Mouse (Mus musculus) megakaryocyte, embryonic 14.5 days (primary cell): ENCODE measurements around the gene Mat2a. TPM values are rescaled to one million over a fixed set of nuclear protein-coding genes. Genes with fewer than 3 reads are reported as not detected.
A peak's percentile ranks its signal among the peaks of the same experiment; 100 is the strongest.

Source experiments
- H3K27me3 ChIP-seq: replicated peaks from 2 replicates; pipeline ENCODE3; 2012; ENCODE audit warnings: inconsistent platforms
- H3K36me3 ChIP-seq: replicated peaks from 2 replicates; pipeline ENCODE3; 2012; ENCODE audit warnings: low read length, inconsistent platforms, mixed read lengths
- H3K4me1 ChIP-seq: 2 replicates; pipeline ENCODE4 v1.6.1; 2012; ENCODE audit warnings: inconsistent platforms
- H3K4me3 ChIP-seq: replicated peaks from 2 replicates; pipeline ENCODE3; 2012; ENCODE audit warnings: moderate library complexity, mild to moderate bottlenecking, inconsistent platforms
- H3K9me3 ChIP-seq: 2 replicates; pipeline ENCODE4 v1.6.1; 2012; ENCODE audit warnings: inconsistent platforms
- FLI1 ChIP-seq: IDR thresholded peaks from 2 replicates; pipeline ENCODE4 v1.6.1; 2012; ENCODE audit warnings: low read length, inconsistent platforms, mixed read lengths
- GATA1 ChIP-seq: IDR thresholded peaks from 3 replicates; pipeline ENCODE4 v1.6.1; 2012; ENCODE audit warnings: mixed read lengths, low read length, inconsistent platforms, borderline replicate concordance
- polyA plus RNA-seq: library from polyadenylated mRNA; stranded (reverse); fragments of >175 nt; gene quantifications from 2 replicates; pipeline ENCODE4 v1.2.3, GENCODE M21; 2012; ENCODE audit warnings: low replicate concordance; ENCODE audit not compliant: insufficient read depth

Gene Mat2a
- polyA plus RNA-seq, 1 experiment, result 17.1 TPM

DNA sequence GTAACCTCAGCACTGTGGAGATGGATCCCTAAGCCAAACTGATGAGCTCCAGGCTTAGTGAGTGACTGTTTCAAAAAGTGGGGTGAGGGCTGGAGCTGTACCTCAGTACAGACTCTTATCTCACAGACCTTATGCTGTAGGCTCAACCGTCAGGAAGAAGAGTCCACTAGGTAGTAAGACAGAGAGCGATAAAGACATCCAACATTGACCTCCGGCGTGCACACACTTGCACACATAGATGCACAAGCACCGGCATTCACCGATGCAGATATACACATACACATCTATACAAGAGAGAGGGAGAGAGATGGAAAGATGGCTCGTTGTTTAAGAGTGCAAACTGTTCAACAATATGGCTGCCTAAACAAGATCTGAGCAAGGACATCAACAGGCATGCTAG lies 55.4 kb downstream of the Mat2a start:
- peaks cover 78% of the 10 kb centered on the region for H3K4me1 ChIP-seq
- no peaks in the 10 kb centered on the region for H3K9me3 ChIP-seq
- no peak for TF ChIP-seq GATA1
- TF ChIP-seq FLI1, result no peak
- peaks cover 55% of the 10 kb centered on the region for H3K36me3 ChIP-seq
- H3K4me3 ChIP-seq, result peak overlapping the region; percentile 18
- H3K27me3 ChIP-seq, result no peaks in the 10 kb centered on the region

DNA sequence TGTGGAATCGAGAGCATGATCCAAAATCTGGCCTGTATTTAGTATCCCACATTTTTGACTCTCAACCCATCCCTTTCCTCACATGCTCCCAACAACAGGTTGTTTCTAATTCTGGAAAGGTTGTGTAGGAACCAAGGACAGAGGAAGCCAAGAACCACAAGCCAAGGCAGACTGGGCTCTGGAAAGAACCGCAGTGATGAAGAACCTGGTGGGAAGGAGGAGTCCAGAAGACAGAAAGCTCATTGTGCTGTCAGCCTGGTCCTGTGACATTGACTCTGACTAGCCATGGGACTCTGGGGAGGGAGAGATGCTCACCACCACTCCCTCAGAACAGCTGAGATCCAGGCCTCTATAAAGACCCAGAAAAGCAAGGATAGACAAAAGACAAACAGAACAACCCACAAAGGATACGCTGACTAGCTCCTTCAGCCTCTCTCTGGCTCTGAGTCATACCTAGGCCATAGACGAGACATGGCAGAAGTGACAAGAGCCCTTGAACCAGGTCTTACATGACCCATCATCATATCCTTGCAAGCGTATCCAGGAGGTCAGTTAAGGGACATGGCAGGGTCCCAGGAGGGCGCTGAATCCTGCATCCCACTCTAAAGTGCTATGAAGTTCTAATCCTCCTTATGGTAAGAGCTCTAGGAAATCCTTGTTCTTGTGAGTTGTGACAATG lies 56.1 kb downstream of the Mat2a start:
- no peaks in the 10 kb centered on the region for H3K27me3 ChIP-seq
- H3K9me3 ChIP-seq, result no peaks in the 10 kb centered on the region
- peaks cover 54% of the 10 kb centered on the region for H3K36me3 ChIP-seq
- TF ChIP-seq GATA1 (no peak), FLI1 (no peak)
- no peak overlapping the region for H3K4me3 ChIP-seq
- peaks cover 78% of the 10 kb centered on the region for H3K4me1 ChIP-seq

Other genes starting within 250 kb of the Mat2a start
- gene Atoh8, start 204.0 kb downstream of the Mat2a start, polyA plus RNA-seq, result 51.0 and 108 TPM in 2 replicates
- gene Sftpb, start 134.9 kb downstream of the Mat2a start, polyA plus RNA-seq, result 2.7 and 3.5 TPM in 2 replicates
- 6.4 and 27.8 TPM in 2 replicates for gene Usp39, start 94.4 kb downstream of the Mat2a start, polyA plus RNA-seq
- gene 0610030E20Rik, start 92.2 kb downstream of the Mat2a start, polyA plus RNA-seq, result 3.9 and 10.7 TPM in 2 replicates
- gene Tmem150a, start 84.1 kb downstream of the Mat2a start, polyA plus RNA-seq, result 48.1 and 129 TPM in 2 replicates
- gene Rnf181, start 72.6 kb downstream of the Mat2a start, polyA plus RNA-seq, result 64.6 and 113 TPM in 2 replicates
- gene Vamp5, start 59.1 kb downstream of the Mat2a start, polyA plus RNA-seq, result 12.5 and 61.7 TPM in 2 replicates
- gene Vamp8, start 48.9 kb downstream of the Mat2a start, polyA plus RNA-seq, result 31.1 and 174 TPM in 2 replicates
- 4.8 and 8.6 TPM in 2 replicates for gene Ggcx, start 25.2 kb downstream of the Mat2a start, polyA plus RNA-seq
- 0.10 TPM in 1 of 2 replicates, not detected in the other for gene Sh2d6, start 82.1 kb upstream of the Mat2a start, polyA plus RNA-seq
- gene Capg, start 104.8 kb upstream of the Mat2a start, polyA plus RNA-seq, result 7.6 and 140 TPM in 2 replicates
- gene Elmod3, start 158.9 kb upstream of the Mat2a start, polyA plus RNA-seq, result 11.4 and 18.4 TPM in 2 replicates
- gene Retsat, start 158.9 kb upstream of the Mat2a start, polyA plus RNA-seq, result 7.6 and 25.6 TPM in 2 replicates
- gene Tgoln1, start 177.4 kb upstream of the Mat2a start, polyA plus RNA-seq, result 0.86 and 2.9 TPM in 2 replicates